Mouse (Mus musculus) v-Abl transformed pro-B cells (cell line): Measurements from ENCODE around the gene Gaa.
"Not testable (repeated sequence)": the region's sequence is repeated elsewhere in the genome, so short reads cannot be mapped to it uniquely, and the experiment has no call there.

ENCODE experiments used
- in situ Hi-C, 2 experiments: fragments of 400-800 bp; cut with MboI; formaldehyde crosslinking; loops; one replicate each; pipeline ENCODE4 v1.15.1; 2025; ENCODE audit not compliant: unreplicated experiment in 2 of 2

Gene Gaa

DNA sequence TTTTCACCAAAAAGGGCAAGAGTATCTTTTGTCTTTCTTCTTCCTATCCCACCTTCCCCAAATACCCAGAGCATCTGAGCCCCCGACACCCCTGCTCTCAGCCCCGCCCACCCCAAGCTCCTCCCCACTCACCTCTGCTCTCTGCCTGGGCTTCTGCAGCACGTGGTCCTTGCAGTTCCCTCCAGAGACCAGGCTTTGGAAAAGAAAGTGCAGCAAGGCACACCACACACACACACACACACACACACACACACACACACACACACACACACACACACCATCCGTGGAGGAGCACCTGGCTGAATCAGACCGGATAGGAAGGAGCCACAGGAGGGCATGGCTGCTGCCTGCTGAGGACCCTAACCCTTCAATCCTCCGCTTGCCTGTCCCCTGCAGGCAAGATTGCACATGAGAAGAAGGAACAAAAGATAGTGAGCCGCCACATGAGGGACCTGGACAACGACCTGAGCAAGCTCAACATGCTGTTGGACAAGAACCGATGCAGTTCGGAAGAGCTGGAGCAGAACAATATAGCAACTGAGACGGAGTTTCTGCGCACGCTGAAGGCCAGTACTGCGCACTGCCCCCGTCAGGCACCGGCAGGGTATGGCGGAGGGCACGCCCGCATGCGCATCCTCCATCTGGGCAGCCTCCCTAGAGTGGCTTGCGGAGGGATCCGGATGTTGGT lies 14.7 kb upstream of the Gaa start:
- in situ Hi-C loops = no loop called here

DNA sequence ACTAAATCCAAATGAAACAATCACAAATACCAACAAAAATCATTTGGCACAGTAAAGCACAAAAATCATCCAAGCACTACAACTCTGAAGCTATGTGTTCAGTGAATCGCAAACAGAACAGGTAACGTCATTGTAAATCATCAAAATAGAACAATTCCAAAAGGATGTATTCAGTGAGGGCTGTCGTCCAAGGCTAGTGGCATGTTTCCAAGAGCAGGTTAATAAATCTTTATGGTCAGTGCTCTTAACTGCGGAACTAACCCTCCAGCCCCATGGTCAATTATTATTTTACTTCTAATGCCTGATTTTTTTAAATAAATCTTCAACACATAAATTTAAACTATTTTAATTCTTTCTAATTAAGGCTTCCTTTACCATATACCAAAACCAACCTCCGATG lies 11.1 kb upstream of the Gaa start:
- in situ Hi-C loops = not testable (repeated sequence)

DNA sequence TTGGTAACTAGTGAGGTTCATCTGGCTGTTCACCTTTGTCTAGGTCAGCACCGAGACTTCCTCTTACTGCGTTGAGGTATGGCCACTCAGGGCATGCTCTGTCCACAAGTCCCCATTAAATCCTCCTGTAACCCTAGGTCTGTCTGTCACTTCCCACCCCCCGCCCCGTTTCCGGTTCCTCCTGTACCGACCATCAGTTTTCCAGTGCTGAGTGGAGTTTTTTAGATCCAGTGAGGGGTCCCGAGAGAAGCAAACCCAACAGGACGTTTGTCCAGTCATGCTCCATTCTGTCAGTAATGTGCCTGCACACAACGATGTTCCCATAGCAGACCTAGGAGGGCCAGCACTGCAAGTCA lies 9.5 kb upstream of the Gaa start:
- in situ Hi-C loops = no loop called here

DNA sequence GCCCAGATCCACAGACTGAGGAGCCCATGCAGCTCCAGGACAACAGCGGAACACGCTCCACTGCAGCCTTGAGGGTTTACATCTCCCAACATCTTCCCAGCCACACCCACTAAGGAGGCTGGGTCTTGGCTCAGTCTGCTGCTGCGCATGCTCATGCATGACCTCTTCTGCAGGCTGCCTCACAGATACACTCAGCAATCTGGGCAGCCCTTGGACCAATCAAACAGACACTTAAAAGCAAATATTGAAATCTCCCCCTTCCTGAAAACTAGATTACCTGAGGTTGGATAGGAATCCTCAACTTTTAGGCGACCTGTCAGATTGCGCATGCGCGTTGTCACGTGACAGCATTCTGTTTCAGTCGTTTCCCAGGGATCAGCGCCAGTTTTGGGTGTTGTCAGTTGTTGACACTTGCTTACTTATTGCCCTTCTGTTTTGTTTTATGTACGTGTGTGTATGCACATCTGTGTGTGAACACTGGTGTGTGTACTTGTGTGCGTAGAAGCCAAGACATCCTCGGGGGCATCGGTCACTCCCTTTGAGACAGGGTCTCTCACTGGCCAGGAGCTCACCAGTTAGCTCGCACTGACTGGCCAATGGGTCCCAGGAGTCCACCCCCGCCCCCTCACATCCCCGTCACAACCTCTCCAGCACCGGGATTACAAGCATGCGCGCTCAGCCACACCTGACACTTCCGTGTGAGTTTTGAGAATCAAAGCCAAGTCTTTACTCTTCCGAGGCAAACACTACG lies 8.9 kb upstream of the Gaa start:
- in situ Hi-C loops = no loop called here

DNA sequence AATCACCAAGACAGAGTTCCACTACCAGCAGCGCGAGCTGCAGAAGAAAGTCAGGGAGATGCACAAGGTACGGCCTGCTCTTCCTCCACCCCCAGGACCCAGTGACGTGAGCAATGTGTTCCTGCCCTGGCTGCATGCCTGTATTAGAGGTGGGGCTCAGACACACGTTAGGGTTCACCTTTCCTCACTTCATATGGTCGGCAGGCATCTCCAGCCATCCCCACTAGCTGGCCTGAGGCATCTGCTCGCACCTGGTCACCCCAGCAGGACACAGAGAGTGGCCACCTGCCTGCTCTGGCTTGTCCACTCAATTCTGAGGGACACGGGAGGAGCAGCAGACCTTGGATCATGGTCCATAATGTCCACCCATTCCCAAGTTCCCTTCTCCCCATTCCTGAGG lies 7.7 kb upstream of the Gaa start:
- in situ Hi-C loops = no loop called here

DNA sequence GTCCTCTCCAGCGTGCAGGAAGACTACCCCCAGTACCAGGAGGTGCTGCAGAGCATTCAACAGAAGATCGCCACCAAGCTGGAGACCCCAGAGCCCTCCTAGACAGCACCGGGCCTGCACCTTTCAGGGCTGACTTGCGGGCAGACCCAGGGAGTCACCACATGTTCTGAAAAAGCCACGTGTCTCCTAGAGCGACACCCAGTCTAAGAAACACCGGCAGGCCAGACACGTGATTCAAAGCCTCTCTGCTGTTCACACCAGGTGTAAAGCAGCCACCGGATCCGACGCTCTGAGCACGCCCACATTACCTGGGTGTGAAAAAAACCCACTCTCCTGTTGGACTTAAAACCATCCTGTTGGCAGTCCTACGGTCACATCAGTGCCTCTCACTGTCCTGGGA lies 3.3 kb upstream of the Gaa start:
- in situ Hi-C loops = no loop called here

DNA sequence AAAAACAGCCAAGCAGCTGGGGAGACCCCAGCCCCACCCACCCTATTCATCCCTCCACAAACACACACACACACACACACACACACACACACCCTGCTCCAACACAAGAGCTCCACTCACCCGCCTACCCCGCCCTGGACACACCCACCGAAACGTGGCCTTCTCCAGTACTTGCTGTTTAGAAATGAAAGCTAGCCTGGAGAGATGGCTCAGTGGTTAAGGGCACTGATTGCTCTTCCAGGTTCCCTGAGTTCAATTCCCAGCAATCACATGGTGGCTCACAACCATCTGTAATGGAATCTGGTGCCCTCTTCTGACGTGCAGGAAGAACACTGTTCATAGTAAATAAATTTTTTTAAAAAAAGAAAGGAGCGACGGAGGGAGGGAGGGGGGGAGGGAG lies 1.9 kb upstream of the Gaa start:
- in situ Hi-C loops = no loop called here

DNA sequence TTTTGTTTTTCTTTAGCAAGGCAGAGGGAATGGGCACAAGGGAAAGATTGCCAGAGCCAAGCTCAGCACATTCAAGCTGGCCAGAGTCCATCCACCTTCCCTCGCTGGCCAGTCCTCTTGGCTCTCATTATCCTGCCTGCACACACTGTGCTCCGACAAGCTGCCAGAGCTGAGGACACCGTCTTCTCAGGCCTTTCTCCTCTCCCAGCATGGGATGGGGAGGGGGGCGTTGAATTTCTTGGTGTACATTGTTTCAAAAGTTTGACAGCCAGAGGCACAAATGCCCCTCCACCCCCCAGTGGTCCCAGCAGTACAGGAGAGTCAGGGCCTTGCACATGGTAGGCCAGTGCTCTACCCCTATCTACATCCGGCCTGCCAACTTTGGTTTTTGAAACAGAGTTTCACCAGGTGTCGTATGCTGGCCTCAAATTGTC lies 429 bp upstream of the Gaa start:
- in situ Hi-C loops = no loop called here

DNA sequence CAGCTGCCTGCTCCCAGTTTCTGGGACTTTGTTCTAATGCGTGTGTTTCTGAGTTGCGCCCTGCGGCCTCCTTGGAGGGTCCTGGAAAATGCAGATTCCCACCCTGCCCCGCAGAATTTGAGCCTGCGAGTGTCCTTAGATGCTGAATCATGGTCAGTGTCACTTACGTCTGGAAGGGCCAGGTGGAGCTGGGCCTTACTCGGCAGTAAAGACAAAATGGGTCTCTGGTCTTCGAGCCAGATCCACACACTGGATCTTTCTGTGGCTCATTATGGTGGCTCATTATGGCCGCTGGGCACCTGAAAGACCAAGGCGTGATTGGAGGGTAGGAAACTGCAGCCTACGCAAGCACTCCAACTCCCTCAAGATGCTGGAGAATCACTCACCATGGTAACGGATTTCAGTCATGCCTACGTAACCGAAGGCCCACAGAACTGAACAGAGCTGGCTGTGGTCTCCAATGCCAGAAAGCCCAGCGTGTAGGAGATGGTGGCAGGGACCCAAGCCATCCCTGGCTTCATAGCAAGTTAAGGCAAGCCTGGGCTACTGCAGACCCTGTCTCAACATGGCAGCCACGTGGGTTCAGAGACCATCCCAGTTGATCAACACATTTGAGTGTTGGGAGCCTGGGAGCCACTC lies 989 bp downstream of the Gaa start:
- in situ Hi-C loops = no loop called here

DNA sequence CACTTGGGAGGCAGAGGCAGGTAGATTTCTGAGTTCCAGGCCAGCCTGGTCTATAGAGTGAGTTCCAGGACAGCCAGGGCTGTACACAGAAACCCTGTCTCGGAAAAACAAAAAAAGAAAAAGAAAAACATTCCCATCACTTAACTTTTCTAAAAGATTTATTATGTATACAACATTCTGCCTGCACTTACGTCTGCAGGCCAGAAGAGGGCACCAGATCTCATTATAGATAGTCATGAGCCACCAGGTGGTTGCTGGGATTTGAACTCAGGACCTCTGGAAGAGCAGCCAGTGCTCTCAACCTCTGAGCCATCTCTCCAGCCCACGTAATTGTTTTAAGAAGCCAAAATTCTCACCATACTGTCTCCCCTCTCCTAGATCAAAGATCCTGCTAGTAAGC lies 4.8 kb downstream of the Gaa start:
- in situ Hi-C loops = not testable (repeated sequence)

DNA sequence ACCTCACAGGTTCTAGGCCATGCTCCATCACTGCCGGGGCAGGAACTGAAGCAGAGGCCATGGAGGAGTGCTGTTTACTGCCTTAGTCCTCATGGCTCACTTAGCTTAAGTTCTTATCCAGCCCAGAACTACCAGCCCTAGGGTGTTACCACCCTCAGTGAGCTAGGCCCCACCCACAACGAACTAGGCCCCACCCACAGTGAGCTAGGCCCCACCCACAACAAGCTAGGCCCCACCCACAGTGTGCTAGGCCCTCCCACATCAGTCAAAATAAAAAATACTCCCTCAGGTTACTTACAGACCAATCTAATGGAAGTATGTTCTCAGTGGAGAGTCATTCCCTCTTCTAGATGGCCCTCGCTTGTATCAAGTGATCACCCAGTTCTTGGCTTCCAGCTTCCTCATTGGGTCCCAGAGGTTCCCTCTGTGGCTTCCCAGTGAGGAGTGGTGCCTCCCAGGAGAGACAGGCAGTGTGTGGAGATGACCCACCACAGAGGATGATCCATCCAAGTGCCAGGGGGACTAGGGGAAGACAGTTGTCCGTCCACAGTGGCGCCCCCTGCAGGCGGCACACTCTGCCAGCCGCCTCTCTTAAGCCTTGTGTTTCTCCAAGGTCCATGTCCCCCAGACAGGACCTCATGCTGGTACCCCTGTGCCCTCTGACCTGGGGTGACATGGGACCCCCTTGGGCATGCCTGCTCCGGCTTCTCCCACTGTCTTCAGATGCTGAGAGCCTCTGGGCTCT lies 5.7 kb downstream of the Gaa start:
- in situ Hi-C loops = no loop called here

DNA sequence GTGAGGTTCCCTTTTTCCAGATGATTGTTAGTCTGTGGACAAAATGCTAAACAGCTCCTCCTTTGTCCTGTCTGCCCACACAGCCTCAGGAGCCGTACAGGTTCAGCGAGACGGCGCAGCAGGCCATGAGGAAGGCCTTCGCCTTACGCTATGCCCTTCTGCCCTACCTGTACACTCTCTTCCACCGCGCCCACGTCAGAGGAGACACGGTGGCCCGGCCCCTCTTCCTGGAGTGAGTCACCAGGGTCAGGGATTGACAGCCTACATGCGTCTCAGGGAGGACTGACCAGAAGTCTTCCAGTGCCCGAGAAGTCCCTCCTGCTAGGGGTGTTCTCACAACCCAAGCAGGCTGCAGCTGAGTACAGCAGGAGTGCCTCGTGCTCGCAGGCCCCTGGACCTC lies 13.3 kb downstream of the Gaa start:
- in situ Hi-C loops = no loop called here

DNA sequence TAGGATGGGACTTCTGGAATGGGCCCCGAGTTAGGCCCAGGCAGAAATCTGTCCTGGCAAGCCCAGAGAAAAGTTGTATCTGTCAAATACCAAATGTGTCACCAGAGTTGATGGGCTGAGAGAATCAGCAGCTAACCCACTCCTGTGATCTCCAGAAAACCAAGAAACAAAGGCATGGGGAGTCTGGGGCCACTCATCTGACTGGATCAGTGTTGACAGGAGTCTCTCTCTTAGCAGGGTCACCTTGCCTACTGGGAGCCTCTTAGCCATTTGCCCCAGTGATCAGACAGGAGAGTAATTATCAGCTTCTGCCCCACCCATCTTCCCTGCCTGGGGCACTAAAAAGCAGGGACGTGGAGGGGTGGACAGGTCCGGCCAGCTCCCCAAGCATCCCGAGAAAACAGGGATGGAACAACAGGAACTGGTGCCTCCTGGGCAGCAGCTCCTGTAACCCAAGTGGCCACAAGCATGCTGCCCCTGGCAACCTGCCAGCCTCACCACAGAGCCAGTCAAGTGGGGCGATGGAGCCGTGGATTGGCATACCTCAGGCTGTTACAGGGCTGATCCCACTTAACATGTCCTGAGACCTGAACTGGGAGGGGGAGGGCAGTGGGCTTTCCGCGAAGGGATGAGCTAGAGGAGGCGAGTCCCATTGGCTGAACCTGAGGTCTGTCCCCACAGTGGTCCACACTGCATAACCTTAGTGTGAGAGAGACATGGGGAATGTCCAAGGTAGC lies 18.3 kb downstream of the Gaa start:
- in situ Hi-C loops = no loop called here

DNA sequence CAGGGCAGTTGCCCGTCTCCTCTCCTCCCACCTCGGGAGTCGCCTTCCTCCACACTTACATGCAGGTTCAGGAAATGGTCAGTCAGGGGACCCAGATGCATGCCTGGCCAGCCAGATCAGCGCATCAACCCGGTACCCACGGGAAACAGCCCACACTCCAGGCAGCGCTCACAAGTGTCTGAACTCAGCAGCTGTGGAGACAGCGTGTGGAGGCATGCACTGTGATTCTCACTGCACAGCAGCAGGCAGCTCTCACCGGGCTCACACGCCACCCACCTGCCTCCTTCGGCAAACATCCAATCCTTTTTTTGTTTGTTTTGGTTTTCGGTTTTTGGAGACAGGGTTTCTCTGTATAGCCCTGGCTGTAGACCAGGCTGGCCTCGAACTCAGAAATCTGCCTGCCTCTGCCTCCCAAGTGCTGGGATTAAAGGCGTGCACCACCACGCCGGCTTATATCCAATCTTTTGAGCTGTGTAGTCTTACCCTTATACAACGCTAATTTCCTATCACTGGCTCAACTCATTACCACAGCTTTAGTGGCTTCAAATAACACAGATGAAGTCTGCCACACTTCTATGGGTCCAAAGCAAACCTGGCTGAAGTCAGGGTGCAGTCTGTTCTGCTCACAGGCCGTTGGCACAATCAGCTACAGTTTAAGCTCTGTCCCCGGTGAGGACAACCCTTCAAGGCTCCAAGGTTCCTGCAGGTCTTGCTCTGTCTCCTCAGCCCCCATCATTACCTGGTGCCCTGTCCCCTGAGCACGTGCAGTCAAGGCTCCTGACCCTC lies 19.7 kb downstream of the Gaa start:
- in situ Hi-C loops = no loop called here

DNA sequence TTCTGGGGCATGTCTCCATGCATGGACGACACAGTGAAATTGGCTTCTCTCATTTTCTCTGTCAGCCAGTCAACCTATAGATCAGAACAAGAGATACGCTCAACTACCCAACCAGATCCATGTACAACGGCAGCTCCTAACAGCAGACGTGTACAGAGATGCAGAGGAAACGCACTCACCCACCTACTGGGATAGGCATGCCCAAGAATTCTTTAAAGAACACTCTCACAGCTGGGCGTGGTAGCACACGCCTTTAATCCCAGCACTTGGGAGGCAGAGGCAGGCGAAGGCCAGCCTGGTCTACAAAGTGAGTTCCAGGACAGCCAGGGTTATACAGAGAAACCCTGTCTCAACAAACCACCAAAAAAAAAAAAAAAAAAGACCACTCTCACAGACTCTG lies 25.2 kb downstream of the Gaa start:
- in situ Hi-C loops = not testable (repeated sequence)

DNA sequence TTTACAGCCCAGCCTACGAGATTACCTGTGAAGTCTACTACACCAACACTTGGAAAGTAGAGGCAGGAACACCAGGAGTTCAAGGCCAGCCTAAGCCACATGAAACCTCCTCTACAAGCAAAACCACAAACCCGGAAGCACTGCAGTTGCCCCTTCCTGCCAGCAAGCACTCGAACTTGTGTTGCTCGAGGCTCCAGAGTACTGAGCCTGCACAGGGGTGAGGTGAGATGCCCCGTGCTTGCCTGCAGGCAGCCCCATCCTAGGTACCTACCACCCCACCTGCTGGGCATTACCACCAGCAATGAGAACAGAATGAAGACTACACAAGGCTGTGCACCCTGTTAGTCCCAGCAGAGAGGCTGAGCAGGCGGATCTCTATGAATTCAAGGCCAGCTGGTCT lies 30.3 kb downstream of the Gaa start:
- in situ Hi-C loops = no loop called here

DNA sequence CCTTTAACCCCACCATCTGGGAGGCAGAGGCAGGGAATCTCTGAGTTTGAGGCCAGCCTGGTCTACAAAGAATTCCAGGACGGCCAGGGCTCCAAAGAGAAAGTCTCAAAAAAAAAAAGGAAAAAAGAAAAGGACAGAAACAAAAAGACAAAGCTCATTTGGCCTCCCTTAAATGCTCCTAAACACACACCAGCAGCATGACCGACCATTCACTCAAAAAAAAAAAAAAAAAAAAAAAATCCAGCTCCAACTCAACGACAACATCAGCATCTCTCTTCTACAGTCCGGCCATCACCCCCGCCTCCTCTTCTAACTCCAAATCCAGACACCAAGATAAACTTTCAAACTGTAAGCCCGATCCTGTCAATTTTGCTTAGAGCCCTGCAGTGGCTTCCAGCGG lies 31.2 kb downstream of the Gaa start:
- in situ Hi-C loops = no loop called here

DNA sequence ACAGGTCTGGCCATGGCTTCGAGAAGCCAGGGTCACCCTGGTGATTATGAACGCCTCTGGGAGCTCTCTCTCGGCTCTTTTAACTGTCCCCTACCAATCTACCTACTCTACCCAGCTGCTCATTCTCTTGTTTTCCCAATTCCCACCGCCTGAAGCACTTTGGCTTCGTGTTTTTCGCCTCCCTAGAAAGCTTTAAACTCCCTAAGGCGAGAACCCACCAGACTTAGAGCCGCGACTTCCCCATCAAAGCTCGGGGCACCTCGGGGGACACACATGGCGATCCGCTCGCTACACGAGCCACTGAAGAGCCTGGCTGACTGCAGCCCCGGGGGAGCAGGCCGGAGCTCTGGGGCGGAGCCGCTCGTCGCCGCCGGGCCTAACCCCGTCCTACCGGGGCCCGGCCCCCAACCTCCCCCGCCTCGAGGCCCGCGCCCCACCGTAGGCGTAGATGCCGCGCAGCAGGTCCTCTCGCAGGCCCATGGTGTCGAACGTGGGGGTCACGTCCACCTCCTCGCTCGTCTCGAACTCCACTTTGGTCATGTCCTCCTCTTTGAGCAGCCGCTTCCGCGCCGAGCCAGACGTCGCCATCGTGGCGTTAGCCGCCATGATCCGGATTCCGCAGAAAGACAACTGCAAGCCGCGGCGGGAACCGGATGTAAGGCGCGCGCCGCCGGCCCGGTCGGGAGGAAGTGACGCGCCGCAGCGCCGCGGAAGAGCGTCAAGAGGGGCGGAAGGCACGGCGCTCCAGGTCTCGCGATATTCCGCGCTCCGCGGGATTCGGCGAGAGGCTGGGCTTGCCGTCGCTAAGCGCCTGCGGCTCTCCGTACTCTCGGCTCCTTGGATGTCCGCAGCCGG lies 31.9 kb downstream of the Gaa start, which contains the start of gene Eif4a3:
Gene Eif4a3, minus strand, starts transcription at position 699 of the 855 bp plus-strand sequence.
- in situ Hi-C loops = no loop called here
